Mouse (Mus musculus) lung, embryonic 14.5 days (tissue): ENCODE data around the gene Fem1a. TPM values are rescaled to one million over a fixed set of nuclear protein-coding genes. Genes with fewer than 3 reads are reported as not detected.

Experiments
- ATAC-seq: fragments of 200-750 bp; cut with Nextera tagmentation; 2 replicates; pipeline ENCODE4 v1.8.0; 2017; ENCODE audit warnings: mild to moderate bottlenecking, moderate TSS enrichment, moderate library complexity; ENCODE audit not compliant: insufficient read depth
- DNase-seq: peaks from one replicate; pipeline ENCODE4 v3.0.0-alpha.2; 2015
- H3K27ac ChIP-seq: fragments of 300-500 bp; sonication (generic); 2 replicates; pipeline ENCODE4 v1.5.1; 2014; ENCODE audit warnings: low read depth, mild to moderate bottlenecking, moderate library complexity
- H3K27me3 ChIP-seq: fragments of 300-500 bp; sonication (generic); 2 replicates; pipeline ENCODE4 v1.6.1; 2014; ENCODE audit warnings: low read length, control low read depth; ENCODE audit not compliant: insufficient read depth
- H3K36me3 ChIP-seq: fragments of 300-500 bp; sonication (generic); 2 replicates; pipeline ENCODE4 v1.6.1; 2014; ENCODE audit warnings: control low read depth; ENCODE audit not compliant: insufficient read depth
- H3K4me1 ChIP-seq: fragments of 300-500 bp; sonication (generic); 2 replicates; pipeline ENCODE4 v1.6.1; 2014; ENCODE audit warnings: antibody characterized with exemption, control low read depth; ENCODE audit not compliant: insufficient read depth
- H3K4me2 ChIP-seq: fragments of 300-500 bp; sonication (generic); 2 replicates; pipeline ENCODE4 v1.6.1; 2014; ENCODE audit warnings: mild to moderate bottlenecking
- H3K4me3 ChIP-seq: fragments of 300-500 bp; sonication (generic); 2 replicates; pipeline ENCODE4 v1.5.1; 2014; ENCODE audit warnings: low read depth, low read length
- H3K9ac ChIP-seq: fragments of 300-500 bp; sonication (generic); 2 replicates; pipeline ENCODE4 v1.6.1; 2014
- H3K9me3 ChIP-seq: fragments of 300-500 bp; sonication (generic); 2 replicates; pipeline ENCODE4 v1.6.1; 2016; ENCODE audit warnings: low read depth, low read length, control low read depth
- CTCF ChIP-seq: IDR thresholded peaks from 2 replicates; pipeline ENCODE4 v1.5.1; 2016; ENCODE audit warnings: antibody characterized with exemption, low read depth
- whole genome bisulfite sequencing: fragments of 180-500 bp; shearing (Covaris S2); extraction: QIAGEN DNeasy Blood & Tissue Kit; methylation state at CpG from one replicate; pipeline ENCODE4 v1.1.7; 2014; 5-methylcytosine and 5-hydroxymethylcytosine counted together
- polyA plus RNA-seq: library from polyadenylated mRNA; unstranded; fragments of >200 nt; fragmentation: Nextera tagmentation; extraction: Ambion mirVana; gene quantifications from 2 replicates; pipeline ENCODE4 v1.2.1, GENCODE M21; 2014

The Fem1a gene
- polyA plus RNA-seq, 1 experiment from 2014 or later: 15.4 TPM

GRCm38 (mm10) chr17:56287830-56288229 is 31.2 kb downstream of the Fem1a start:
- peaks cover 9% of the 10 kb centered on the region for H3K4me1 ChIP-seq
- no peak overlapping the region for H3K4me3 ChIP-seq
- peak overlapping the region; percentile 98 for H3K27ac ChIP-seq
- WGBS: 38% methylated on average over 3 of the region's 3 CpGs
- no peak for ATAC-seq
- no peak for TF ChIP-seq CTCF
- H3K9ac ChIP-seq: peak overlapping the region; percentile 29; the same call in 1 of the 2 replicates
- H3K9me3 ChIP-seq: no peaks in the 10 kb centered on the region
- H3K4me2 ChIP-seq: peak overlapping the region; percentile 63
- no peaks in the 10 kb centered on the region for H3K27me3 ChIP-seq
- peaks cover 37% of the 10 kb centered on the region for H3K36me3 ChIP-seq
- DNase-seq: peak; percentile 76

GRCm38 (mm10) chr17:56288866-56289265 is 32.3 kb downstream of the Fem1a start:
- 18% methylated on average over 3 of the region's 3 CpGs for WGBS
- Histone ChIP-seq H3K27ac (peak overlapping the region; percentile 98), H3K9ac (peak overlapping the region; percentile 59), H3K4me1 (peaks cover 9% of the 10 kb centered on the region), H3K27me3 (no peaks in the 10 kb centered on the region), H3K9me3 (no peaks in the 10 kb centered on the region), H3K4me3 (peak overlapping the region; percentile 59), H3K4me2 (peak overlapping the region; percentile 63), H3K36me3 (peaks cover 30% of the 10 kb centered on the region; the same call in 1 of the 2 replicates)
- ATAC-seq: no peak
- no peak for DNase-seq
- TF ChIP-seq CTCF: no peak

- peak; percentile 26 for ATAC-seq
- no peaks in the 10 kb centered on the region for H3K9me3 ChIP-seq
- no peak for TF ChIP-seq CTCF
- H3K27ac ChIP-seq: peak overlapping the region; percentile 98
- peak overlapping the region; percentile 63 for H3K4me2 ChIP-seq
- peaks cover 22% of the 10 kb centered on the region; the same call in 1 of the 2 replicates for H3K36me3 ChIP-seq
- peaks cover 9% of the 10 kb centered on the region for H3K4me1 ChIP-seq
- H3K9ac ChIP-seq: peak overlapping the region; percentile 59
- H3K27me3 ChIP-seq: no peaks in the 10 kb centered on the region
- H3K4me3 ChIP-seq: peak overlapping the region; percentile 59
- peak; percentile 85 for DNase-seq
- 1% methylated on average over 23 of the region's 23 CpGs for WGBS
Observed at GRCm38 (mm10) chr17:56289371-56290331, 33.0 kb downstream of the Fem1a start.

GRCm38 (mm10) chr17:56290388-56291170 is 34.0 kb downstream of the Fem1a start:
- DNase-seq: peak; percentile 99
- Histone ChIP-seq H3K27me3 (no peaks in the 10 kb centered on the region), H3K4me3 (peak overlapping the region; percentile 59), H3K9me3 (no peaks in the 10 kb centered on the region), H3K27ac (peak overlapping the region; percentile 98), H3K9ac (peak overlapping the region; percentile 59), H3K4me2 (peak overlapping the region; percentile 63), H3K4me1 (peaks cover 9% of the 10 kb centered on the region), H3K36me3 (peaks cover 14% of the 10 kb centered on the region; the same call in 1 of the 2 replicates)
- 4% methylated on average over 17 of the region's 17 CpGs for WGBS
- no peak for TF ChIP-seq CTCF
- peak; percentile 89 for ATAC-seq

- Histone ChIP-seq H3K4me3 (peak overlapping the region; percentile 59), H3K9ac (peak overlapping the region; percentile 59), H3K9me3 (no peaks in the 10 kb centered on the region), H3K4me1 (peaks cover 9% of the 10 kb centered on the region), H3K27ac (peak overlapping the region; percentile 98), H3K27me3 (no peaks in the 10 kb centered on the region), H3K4me2 (peak overlapping the region; percentile 63), H3K36me3 (peaks cover 8% of the 10 kb centered on the region; the same call in 1 of the 2 replicates)
- DNase-seq (peak; percentile 95), ATAC-seq (peak; percentile 88)
- TF ChIP-seq CTCF: peak; percentile 96
- WGBS: 1% methylated on average over 16 of the region's 16 CpGs
Observed at GRCm38 (mm10) chr17:56291171-56291511, 34.5 kb downstream of the Fem1a start.

DNA sequence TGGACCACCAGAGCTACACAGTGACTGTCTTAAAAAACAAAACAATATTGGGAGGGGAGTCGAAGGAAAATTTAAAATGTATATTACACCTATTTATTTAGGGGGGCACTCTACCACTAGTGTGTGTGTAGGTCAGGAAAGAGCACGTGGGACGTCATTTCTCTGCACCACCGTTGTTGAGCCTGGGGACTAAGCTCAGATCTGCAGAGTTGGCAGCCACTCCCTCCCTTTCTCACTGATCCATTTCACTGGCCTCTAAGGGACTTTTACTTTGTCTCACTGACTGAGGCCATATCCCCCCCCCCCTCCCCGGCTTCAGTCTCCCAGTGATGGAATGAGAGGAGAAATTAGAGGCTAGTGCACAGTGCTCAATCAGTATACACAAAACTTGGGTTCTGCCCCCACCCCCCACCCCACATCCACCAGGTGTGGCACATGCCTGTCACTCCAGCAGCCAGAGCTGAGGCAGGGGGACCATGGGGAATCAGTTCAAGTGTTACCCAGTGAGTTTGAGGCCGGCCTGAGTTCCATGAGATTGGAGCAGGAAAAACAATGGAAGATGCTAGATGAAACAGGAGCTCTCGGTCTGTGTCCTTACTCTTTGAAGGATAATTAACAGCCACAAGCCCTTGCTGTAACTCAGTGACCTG is 35.3 kb downstream of the Fem1a start:
- peaks cover 9% of the 10 kb centered on the region for H3K4me1 ChIP-seq
- no peak for ATAC-seq
- no peak overlapping the region; the same call in 1 of the 2 replicates for H3K9ac ChIP-seq
- 79% methylated on average over 7 of the region's 7 CpGs for WGBS
- H3K36me3 ChIP-seq: peaks cover under 1% of the 10 kb centered on the region; the same call in 1 of the 2 replicates
- peak overlapping the region; percentile 63 for H3K4me2 ChIP-seq
- no peaks in the 10 kb centered on the region for H3K27me3 ChIP-seq
- no peak overlapping the region for H3K4me3 ChIP-seq
- DNase-seq: no peak
- no peaks in the 10 kb centered on the region for H3K9me3 ChIP-seq
- TF ChIP-seq CTCF: no peak
- peak overlapping the region; percentile 98 for H3K27ac ChIP-seq
